Mouse (Mus musculus) liver, embryonic 11.5 days (tissue): ENCODE results near the gene Sp100. TPM values are rescaled to one million over a fixed set of nuclear protein-coding genes. Genes with fewer than 3 reads are reported as not detected.

Source experiments
- microRNA-seq: library from miRNA; unstranded; fragments of <30 nt; microRNA quantifications from one replicate; pipeline ENCODE4, GENCODE M21; 2017; ENCODE audit warnings: borderline number of aligned reads
- polyA plus RNA-seq: library from polyadenylated mRNA; unstranded; fragments of >200 nt; fragmentation: Nextera tagmentation; extraction: Ambion mirVana; gene quantifications from 2 replicates; pipeline ENCODE4 v1.2.1, GENCODE M21; 2014

Gene Sp100
- polyA plus RNA-seq, 1 experiment from 2014 or later: 1.6 TPM

Small RNA genes within 50 kb of the gene (microRNA-seq; reads per million reads assigned to microRNA genes)
- not detected for gene Mir8096

Other genes with a start within 250 kb of the Sp100 start
- not detected in 2 replicates for gene G530012D18Rik, start 74.3 kb upstream of the Sp100 start, polyA plus RNA-seq
- 4.4 and 5.0 TPM in 2 replicates for gene Sp110, start 51.2 kb upstream of the Sp100 start, polyA plus RNA-seq
- gene Sp140, start 49.6 kb upstream of the Sp100 start, polyA plus RNA-seq: 3.7 and 4.7 TPM in 2 replicates
- 3.2 and 3.5 TPM in 2 replicates for gene A630001G21Rik, start 128.7 kb downstream of the Sp100 start, polyA plus RNA-seq
- 29.2 and 32.6 TPM in 2 replicates for gene Cab39, start 143.5 kb downstream of the Sp100 start, polyA plus RNA-seq
- 39.7 and 41.8 TPM in 2 replicates for gene Itm2c, start 244.3 kb downstream of the Sp100 start, polyA plus RNA-seq